Mouse (Mus musculus) central nervous system, embryonic 18 days (tissue): Measurements from ENCODE around the gene Them7. TPM values are rescaled to one million over a fixed set of nuclear protein-coding genes. Genes with fewer than 3 reads are reported as not detected.

Source experiments
- polyA plus RNA-seq: library from polyadenylated mRNA; depleted of rRNA; stranded (reverse); fragments of >200 nt; gene quantifications from 2 replicates; pipeline ENCODE4 v1.2.3, GENCODE M21; 2012; rRNA removed

The Them7 gene
- polyA plus RNA-seq = 0.03 TPM in 1 of 2 replicates, not detected in the other

DNA sequence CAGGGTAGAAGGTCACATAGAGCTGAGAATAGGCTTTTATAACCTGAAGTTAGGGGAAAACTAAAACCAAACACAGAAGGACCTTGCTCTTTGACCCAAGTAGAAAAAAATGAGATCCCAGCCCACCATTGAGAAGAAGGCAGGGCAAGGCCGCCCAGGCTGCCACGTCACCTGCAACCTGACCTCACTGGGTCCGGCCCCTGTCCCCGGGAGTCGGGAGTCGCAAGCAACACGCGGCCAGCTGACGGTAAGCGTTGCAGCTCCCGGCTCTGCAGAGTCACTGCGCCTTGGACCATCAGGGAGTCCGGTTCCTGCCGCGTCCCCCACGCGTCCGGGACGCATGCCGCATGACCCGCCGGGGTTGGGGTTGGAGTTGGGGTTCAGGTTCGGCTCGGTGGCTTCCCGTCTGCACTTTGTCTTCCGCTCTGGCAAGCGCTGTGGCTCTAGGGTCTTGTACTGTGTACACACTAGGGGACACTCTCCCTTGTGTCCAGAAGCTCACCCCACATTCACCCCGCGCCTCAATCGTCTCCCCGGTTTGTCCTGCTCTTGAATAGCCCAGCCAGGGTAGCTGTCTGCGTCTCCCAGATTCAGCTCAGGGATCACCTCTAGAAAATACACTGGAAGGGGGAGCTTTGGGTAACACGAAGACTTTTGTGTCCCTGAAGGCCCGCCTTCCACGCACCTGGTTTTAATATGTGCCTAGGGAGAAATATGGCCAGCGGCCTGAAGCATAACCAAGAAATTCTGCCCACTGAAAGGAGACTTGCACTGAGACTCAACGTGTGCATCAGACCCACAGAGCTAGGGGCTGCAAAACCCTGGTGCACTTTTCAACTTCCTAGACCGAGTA is at the start of gene Them7:
Gene Them7 (plus strand): TSS at position 187 of the 853 bp plus-strand sequence.

GRCm38 (mm10) chr2:105399085-105399891 is 175.2 kb downstream of the Them7 start, which contains the start of gene Rcn1:
TSS of gene Rcn1 (minus strand) at chr2:105399319.

Other genes with a start within 250 kb of the Them7 start
- gene Eif3m, start 207.2 kb upstream of the Them7 start, polyA plus RNA-seq = 119 and 128 TPM in 2 replicates
- not detected in 2 replicates for gene Gm11060, start 132.3 kb upstream of the Them7 start, polyA plus RNA-seq
- gene Wt1, start 97.8 kb upstream of the Them7 start, polyA plus RNA-seq = 0.12 and 0.70 TPM in 2 replicates
- gene Rcn1, start 175.0 kb downstream of the Them7 start, polyA plus RNA-seq = 34.1 and 45.2 TPM in 2 replicates